Mouse (Mus musculus) right cerebral cortex, adult 2 months (tissue): Measurements from ENCODE around the gene Slc2a4.
"Not testable (repeated sequence)": the region's sequence is repeated elsewhere in the genome, so short reads cannot be mapped to it uniquely, and the experiment has no call there.

ENCODE experiments used
- DNase-seq, 2 experiments: peaks; one replicate each; pipeline ENCODE4 v3.0.0; 2021 to 2022; ENCODE audit warnings: low spot score in 2 of 2

Gene Slc2a4

GRCm38 (mm10) chr11:69939731-69940130, 8.3 kb downstream of the Slc2a4 start:
- no peak for DNase-seq

DNA sequence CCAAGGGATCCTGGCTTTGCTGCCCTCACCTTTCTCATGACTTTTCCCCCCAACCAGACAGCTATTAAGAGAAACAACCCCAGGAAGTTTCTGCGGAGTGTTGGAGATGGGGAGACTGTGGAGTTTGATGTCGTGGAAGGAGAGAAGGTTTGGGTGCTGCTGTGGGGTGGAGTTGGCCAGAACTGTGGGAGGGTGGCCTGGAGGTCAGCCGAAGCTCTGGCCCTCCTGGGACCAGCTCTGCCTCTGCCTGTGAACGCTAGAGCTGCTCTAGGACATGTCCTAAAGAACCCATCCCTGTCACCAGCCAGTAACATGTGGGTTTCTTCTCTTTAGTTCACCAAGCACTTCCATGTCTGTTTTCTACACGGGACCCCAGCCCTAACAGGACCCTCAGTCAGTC, 8.8 kb downstream of the Slc2a4 start:
- DNase-seq = no peak

DNA sequence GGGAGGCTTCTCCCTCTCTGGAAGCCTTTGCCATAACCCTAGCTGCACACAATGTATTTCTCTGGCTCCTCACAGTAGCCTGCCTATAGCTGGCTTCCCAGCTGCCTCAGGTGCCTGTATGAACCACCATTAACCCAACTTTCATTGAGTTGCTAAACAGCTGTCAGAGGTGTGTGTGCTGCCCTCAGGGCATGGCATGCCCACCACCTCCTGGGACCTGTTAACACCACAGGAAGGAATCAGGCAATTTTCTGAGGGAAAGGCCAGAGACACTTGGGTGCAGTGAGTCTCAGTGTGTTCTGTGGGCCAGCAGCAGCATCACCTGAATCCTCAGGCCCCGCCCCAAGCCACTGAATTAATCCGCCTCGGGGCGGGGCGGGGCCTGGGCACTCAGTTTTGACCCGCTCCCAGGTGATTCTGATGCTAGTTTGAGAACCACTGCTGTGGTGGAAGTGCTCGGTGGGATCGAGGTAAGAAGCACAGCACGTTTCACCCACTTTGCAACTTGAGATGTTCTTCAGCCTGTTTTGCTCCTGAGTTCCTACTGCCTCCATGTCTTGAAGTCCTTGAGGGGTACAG, 9.5 kb downstream of the Slc2a4 start:
- DNase-seq = no peak

DNA sequence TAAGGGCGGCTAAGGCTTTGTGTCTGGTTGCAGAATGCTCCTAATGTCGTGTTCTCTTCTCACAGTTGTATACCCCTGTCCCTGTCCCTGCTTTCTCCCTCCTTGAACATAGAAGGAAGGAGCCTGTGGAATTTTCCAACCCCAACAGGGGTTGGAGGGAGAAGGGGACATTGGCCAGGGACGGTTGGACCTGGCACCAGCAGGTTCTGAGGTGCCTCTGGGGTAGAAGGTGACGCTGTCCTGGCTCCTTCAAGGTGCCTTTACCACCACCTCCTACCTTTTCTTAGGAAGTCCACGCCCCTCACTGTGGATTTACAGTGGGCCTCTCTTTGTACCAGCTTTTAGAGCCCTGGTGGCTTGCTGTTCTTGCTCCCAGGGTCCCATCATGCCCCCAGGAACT, 10.2 kb downstream of the Slc2a4 start:
- no peak for DNase-seq

DNA sequence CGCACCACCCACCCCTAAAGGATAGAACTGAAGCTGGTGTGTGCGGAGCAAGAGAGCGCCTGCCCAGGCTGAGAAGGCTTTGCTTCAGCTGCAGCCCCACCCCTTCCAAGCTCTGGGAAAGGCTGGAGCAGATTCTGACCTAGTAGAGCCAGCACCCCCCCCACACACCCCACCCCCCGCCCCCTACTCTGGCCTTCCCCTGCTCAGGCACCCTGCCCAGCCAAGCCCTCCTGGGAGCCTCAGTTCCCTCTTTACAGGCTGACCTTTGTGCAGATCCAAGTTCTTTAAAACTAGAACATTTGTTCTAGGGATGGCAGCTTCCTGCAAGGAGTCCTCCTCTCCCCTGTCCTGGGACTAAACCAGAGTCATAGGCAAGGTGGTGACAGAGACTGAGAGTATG, 10.6 kb downstream of the Slc2a4 start:
- no peak for DNase-seq

DNA sequence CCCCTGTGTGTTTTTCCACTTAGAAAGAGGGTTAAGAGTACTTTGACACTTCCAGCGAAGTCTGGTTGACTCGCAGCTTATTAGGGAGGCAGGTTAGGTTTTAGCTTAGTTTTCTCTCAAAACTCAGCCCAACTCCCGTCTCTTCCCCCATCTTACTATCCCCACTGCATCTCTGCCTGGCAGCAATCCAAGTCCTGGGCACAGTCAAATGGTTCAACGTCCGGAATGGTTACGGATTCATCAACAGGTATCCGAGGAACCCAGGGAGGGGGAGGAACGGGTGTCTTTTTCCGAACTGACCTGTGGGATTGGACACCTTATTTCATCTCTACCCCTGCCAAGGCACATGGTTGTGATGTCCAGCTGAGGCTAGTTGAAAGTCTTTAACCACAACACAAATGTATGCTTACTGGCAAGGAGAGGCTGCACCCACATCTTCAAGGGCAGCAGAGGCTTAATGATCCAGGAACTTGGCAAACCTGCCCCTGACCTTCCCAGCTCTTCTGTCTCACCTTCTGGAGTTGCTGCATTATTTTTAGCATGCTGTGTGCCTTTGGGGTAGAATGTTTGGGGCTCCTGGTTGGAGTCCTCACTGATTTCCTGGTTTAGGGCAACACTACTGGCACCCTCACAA, 11.2 kb downstream of the Slc2a4 start:
- DNase-seq = no peak

GRCm38 (mm10) chr11:69936156-69936555, 11.8 kb downstream of the Slc2a4 start:
- DNase-seq = no peak

GRCm38 (mm10) chr11:69935137-69935879, 12.7 kb downstream of the Slc2a4 start, which contains the start of gene Ybx2:
Gene Ybx2 (plus strand): TSS chr11:69935796.
- DNase-seq = peak; percentile 84 to 87

DNA sequence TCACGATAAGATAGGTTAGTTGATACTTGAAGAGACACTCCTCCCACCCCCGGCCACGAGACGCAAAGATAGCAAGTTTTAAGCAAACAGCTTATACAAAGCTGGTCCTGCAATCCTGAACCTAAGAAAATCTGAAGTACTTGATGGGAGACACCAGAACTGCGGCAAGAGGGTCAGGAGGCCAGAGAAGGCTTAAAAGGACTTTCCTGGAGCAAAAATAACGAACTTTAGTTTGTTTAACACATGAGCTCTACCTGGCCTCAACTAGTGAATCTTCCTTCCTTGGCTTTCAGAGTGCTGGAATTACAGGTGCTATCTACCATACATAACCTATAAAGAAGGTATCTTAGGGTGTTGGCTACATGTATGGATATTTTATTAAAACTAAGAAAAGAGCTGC, 13.3 kb downstream of the Slc2a4 start:
- DNase-seq = no peak

DNA sequence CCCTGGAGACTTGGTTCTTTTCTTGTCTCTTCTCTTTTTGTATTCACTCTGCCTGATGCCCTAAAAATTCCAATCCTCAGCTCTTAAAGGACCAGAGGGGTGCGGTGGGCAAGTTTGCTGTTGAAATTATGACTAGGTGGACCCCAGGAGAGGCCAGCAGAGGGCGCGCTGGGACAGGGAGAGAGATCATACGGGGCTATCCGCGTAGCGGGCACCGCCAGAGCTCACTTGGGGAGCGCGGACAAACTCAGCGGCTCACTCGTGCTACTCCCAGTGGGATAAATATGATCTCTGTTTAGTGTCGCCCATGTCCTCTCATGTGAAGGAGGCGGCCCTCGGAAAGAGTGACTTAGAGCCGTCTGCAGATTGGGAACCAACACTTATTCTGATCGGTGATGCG, 13.8 kb downstream of the Slc2a4 start:
- peak; percentile 85 to 94 for DNase-seq

DNA sequence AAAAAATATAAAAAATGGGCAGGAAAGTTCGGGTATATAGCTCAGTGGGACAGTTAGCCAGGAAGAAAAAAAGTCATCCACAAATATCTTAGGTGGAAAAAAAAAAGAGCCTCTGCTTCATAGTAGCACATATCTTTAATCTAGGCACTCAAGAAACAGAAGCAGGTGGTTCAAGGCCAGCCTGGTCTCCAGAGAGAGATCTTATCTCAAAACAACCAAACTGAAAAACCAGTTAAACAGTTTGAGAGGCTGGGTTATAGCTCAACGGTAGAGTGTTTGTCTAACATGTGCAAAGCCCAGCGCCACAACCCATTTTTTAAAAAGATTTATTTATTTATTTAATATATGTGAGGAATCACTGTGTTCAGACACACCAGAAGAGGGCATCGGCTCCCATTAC, 14.9 kb downstream of the Slc2a4 start:
- no peak for DNase-seq

GRCm38 (mm10) chr11:69932254-69932653, 15.7 kb downstream of the Slc2a4 start:
- DNase-seq = no peak

GRCm38 (mm10) chr11:69931769-69932168, 16.2 kb downstream of the Slc2a4 start:
- DNase-seq = no peak

DNA sequence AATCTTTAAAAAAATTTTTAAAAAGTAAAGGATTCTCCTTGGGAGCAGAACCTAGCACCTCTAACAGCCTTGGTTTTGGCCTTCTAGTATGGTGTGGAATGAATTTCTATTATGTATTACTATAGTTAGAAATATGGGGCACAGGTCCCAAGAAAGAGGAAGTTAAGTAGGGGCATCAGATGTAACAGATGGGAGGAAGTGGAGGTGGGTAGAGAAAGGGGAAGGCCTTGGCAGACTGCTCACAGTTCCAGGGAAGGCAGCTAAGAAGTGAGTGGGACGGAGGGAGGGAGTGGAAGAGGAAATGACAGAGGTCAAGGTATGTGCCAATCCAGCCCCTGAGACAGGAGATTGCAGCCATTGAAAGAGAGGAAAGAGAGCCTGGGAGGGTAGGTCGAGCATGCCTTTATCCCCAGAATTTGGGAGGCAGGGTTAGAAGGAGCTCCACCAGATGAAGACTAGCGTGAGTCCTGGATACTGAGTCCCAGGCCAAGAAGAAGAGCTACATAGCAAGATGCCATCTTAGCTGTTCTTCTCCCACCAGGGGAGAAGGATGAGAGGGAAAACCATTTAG, 16.9 kb downstream of the Slc2a4 start:
- DNase-seq = no peak

- not testable (repeated sequence) for DNase-seq
Observed at GRCm38 (mm10) chr11:69930176-69930575, 17.8 kb downstream of the Slc2a4 start.

DNA sequence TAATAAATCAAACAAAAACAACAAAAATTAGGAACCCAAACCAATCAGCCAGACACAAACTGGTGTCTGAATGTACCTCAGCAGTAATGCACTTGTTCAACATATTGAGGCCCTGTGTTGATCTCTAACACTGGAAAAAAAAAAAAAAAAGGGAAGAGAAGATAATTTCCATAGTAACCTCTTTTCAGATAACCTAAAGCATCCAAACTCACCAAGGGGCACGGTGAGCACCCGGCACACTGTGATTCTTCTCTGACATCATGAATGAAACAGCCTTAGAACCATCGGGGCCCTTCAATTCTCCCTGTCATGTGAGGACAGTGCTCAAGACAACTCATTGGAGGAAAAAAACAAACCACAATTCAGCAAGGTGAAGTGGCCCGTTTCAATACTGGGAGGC, 18.3 kb downstream of the Slc2a4 start:
- no peak for DNase-seq

DNA sequence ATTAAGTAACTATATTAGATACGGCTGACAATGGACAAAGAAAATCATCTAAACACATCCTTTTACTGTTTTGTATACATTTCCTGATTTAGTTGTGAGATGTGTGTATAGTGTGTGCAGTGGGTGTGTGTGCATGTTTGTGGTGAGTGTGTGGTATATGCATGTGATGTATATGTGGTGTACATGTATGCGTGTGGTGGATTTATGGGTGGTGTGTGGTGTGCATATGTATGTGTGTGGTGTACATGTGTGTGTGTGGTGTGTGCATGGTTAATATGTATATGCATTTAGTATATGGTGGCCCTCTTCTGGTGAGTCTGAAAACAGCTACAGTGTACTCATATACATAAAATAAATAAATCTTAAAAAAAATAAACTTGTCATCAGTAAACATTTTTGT, 20.5 kb downstream of the Slc2a4 start:
- no peak for DNase-seq

DNA sequence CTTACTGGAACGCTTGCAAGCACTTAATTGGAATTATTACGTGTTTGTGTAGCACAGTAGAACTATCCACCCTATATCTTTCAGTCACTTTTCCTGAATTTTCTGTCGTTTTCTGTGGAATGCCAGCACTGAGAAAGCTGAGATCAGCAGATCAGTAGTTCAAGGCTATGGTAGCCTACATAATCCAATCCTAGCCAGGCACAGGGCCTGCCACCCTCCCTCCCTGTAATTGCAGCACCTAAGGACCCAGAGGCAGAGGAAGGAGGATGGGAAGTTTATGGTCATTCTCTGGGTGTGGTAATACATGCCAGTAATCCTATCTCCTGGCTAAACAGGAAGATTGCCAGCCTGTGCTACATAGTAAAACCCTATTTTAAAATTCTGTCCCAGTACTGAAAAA, 25.2 kb downstream of the Slc2a4 start:
- DNase-seq = no peak

DNA sequence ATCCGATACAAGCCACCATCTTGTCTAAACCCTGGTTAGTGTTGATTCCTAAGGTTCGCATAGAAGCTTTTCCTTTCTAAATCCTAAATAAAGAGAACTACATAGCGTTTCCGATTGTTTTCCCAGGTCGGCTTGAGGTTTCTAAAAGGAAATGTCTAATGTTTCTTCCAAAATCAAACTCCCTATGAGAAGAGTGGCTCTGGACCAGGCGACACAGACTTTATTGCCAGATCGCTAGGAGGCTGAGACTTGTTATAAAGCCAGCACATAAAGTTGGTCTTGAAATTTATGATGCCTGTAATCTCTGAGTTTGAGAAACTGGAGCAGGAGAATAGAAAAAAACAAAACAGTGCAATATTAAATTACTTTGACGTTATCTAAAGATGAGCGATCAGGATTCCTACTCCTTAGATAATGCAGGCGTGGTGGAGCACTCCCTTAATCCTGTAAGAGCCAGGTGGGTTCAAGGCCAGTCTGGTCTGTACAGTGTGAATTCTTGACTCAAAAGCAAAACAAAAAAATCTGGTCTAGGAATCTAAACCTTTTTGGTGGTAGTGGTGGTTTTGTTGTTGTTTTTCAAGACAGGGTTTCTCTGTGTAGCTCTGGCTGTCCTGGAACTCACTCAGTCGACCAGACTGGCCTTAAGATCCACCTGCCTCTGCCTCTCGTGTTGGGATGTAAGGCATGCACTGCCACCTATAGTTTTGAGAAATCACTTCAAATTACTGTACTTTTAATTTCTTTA, 25.8 kb downstream of the Slc2a4 start:
- no peak for DNase-seq

- DNase-seq = peak; percentile 100
Observed at GRCm38 (mm10) chr11:69921114-69922011, 26.6 kb downstream of the Slc2a4 start, which contains the start of gene Eif5a. Gene Eif5a (minus strand): TSS chr11:69921958.
